10 mouse cellular contexts compared by ENCODE assay signal in the genomic region with DNA sequence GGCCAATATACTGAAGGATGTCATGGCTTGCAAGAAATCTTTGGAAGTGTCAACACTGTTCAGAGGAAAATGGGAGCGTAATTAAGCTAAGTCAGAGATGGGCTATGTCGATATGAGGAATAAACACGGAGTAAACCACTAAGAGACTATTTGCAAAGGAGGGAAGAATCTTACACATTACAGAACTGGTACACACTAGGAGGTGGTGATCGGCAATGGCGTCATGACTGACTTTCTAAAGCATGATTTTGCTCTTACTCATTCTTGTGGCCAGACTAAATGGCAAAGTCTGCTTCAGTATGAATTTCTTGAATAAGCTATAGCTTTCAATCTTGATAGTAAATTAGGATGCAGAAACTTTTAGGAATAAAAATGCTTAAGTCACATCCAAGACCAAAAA. TPM values are rescaled to one million over a fixed set of nuclear protein-coding genes. Genes with fewer than 3 reads are reported as not detected.
A peak's percentile ranks its signal among the peaks of the same experiment; 100 is the strongest.
DNase-seq lines count a peak whose midpoint lies in the region; ATAC-seq lines count a peak whose summit lies in the region.
"Had no signal": no experiment of that assay in that cellular context is flagged by ENCODE, and none has a peak within 500 bp of the region (broad histone marks: within the 10 kb centered on the region; RNA-seq: fewer than 3 reads in every experiment).

No protein-coding gene starts in this region.

- H3K4me2 ChIP-seq in lung, embryonic 16.5 days (ENCODE audit: low read depth, low read length), result peak overlapping the region; percentile 35
- peak overlapping the region; percentile 55 for H3K4me2 ChIP-seq in stomach, embryonic 15.5 days

- H3K27me3 ChIP-seq in erythroblast, embryonic 14.5 days (ENCODE audit: control insufficient read depth), result no peaks in the 10 kb centered on the region
- no peaks in the 10 kb centered on the region for H3K27me3 ChIP-seq in lung, embryonic 16.5 days (ENCODE audit: control insufficient read depth, insufficient read depth, low read depth, low read length)
- no peaks in the 10 kb centered on the region for H3K27me3 ChIP-seq in limb, embryonic 10.5 days (ENCODE audit: low read depth, poor library complexity, severe bottlenecking)
- H3K27me3 ChIP-seq in stomach, embryonic 15.5 days (replicated peaks), result no peaks in the 10 kb centered on the region

- WGBS in lung, embryonic 16.5 days, result 64% methylated on average over 5 of the region's 5 CpGs
- 82% methylated on average over 5 of the region's 5 CpGs for WGBS in limb, embryonic 10.5 days
- WGBS in stomach, embryonic 15.5 days, result 73% methylated on average over 5 of the region's 5 CpGs

- H3K27ac ChIP-seq in lung, embryonic 16.5 days (ENCODE audit: low read length), result no peak overlapping the region
- H3K27ac ChIP-seq in limb, embryonic 10.5 days, result no peak overlapping the region; the same call in 1 of the 2 replicates
- H3K27ac ChIP-seq in stomach, embryonic 15.5 days, result no peak overlapping the region

- H3K36me3 ChIP-seq in erythroblast, embryonic 14.5 days (ENCODE audit: control insufficient read depth), result peaks cover 7% of the 10 kb centered on the region
- H3K36me3 ChIP-seq in lung, embryonic 16.5 days (ENCODE audit: control insufficient read depth, insufficient read depth, low read length), result no peaks in the 10 kb centered on the region; the same call in 1 of the 2 replicates
- peaks cover 13% of the 10 kb centered on the region for H3K36me3 ChIP-seq in limb, embryonic 10.5 days
- no peaks in the 10 kb centered on the region for H3K36me3 ChIP-seq in stomach, embryonic 15.5 days

- H3K4me3 ChIP-seq in erythroblast, embryonic 14.5 days (replicated peaks), result peak overlapping the region; percentile 73
- no peak overlapping the region for H3K4me3 ChIP-seq in lung, embryonic 16.5 days (ENCODE audit: low read length)
- peak overlapping the region; percentile 91 for H3K4me3 ChIP-seq in limb, embryonic 10.5 days
- H3K4me3 ChIP-seq in stomach, embryonic 15.5 days (replicated peaks), result no peak overlapping the region

- DNase-seq in lung, postnatal 4 days, result no peak
- DNase-seq in limb, embryonic 10.5 days (ENCODE audit: low spot score), result no peak
- DNase-seq in thymus, postnatal 4 days, result no peak
- no peak for DNase-seq in right cerebral cortex, postnatal 36 days (ENCODE audit: low spot score in 2 of 2)
- DNase-seq: gastrocnemius, postnatal 25 days; lung, postnatal 10 days had no signal

- no peaks in the 10 kb centered on the region for H3K9me3 ChIP-seq in erythroblast, embryonic 14.5 days (ENCODE audit: control insufficient read depth, low read length)
- no peaks in the 10 kb centered on the region for H3K9me3 ChIP-seq in lung, embryonic 16.5 days (ENCODE audit: control insufficient read depth, low read length)
- no peaks in the 10 kb centered on the region for H3K9me3 ChIP-seq in limb, embryonic 10.5 days (replicated peaks)
- no peaks in the 10 kb centered on the region for H3K9me3 ChIP-seq in stomach, embryonic 15.5 days

- no peak for ATAC-seq in erythroblast, adult 5-6 weeks (replicated peaks; ENCODE audit: low FRiP score, poor library complexity, severe bottlenecking)
- ATAC-seq in lung, embryonic 16.5 days (ENCODE audit: low read depth), result no peak
- ATAC-seq in stomach, embryonic 15.5 days (ENCODE audit: insufficient read depth, low FRiP score, low read depth), result no peak

- H3K4me1 ChIP-seq in erythroblast, embryonic 14.5 days (ENCODE audit: control insufficient read depth), result peaks cover 22% of the 10 kb centered on the region
- peaks cover 7% of the 10 kb centered on the region for H3K4me1 ChIP-seq in lung, embryonic 16.5 days (replicated peaks; ENCODE audit: control insufficient read depth, insufficient read depth, low read length)
- H3K4me1 ChIP-seq in limb, embryonic 10.5 days, result peaks cover 14% of the 10 kb centered on the region
- H3K4me1 ChIP-seq in stomach, embryonic 15.5 days, result peaks cover 3% of the 10 kb centered on the region; the same call in 1 of the 2 replicates

- H3K9ac ChIP-seq in lung, embryonic 16.5 days (ENCODE audit: low read length), result no peak overlapping the region
- no peak overlapping the region for H3K9ac ChIP-seq in stomach, embryonic 15.5 days

RNA-seq across cellular contexts. Expression of a gene that starts 1.0 kb away (rescaled TPM):
- 0.29 TPM in 1 of 2 replicates, not detected in the other for polyA plus RNA-seq in erythroblast, embryonic 14.5 days (2012)
- 4.4 and 6.0 TPM in 2 replicates for total RNA-seq in erythroblast, adult 5-6 weeks (2015; ENCODE audit: low replicate concordance)
- total RNA-seq in erythroblast, adult 5-6 weeks (2017; ENCODE audit: low replicate concordance), result 0.60 TPM in 1 of 2 replicates, not detected in the other
- polyA plus RNA-seq in lung, embryonic 16.5 days (2015; fragmentation: Nextera tagmentation; extraction: Ambion mirVana), result 9.6 and 10.9 TPM in 2 replicates
- 11.8 and 12.0 TPM in 2 replicates for polyA plus RNA-seq in limb, embryonic 10.5 days (2016; fragmentation: Nextera tagmentation; extraction: Ambion mirVana)
- polyA plus RNA-seq in stomach, embryonic 15.5 days (2015; fragmentation: Nextera tagmentation; extraction: Ambion mirVana), result 10.0 and 12.1 TPM in 2 replicates

RNA-seq across cellular contexts. Expression of a gene that starts 1.1 kb away (rescaled TPM):
- polyA plus RNA-seq in erythroblast, embryonic 14.5 days (2012), result 0.03 and 0.07 TPM in 2 replicates
- total RNA-seq in erythroblast, adult 5-6 weeks (2015; ENCODE audit: low replicate concordance), result 6.1 and 17.8 TPM in 2 replicates
- total RNA-seq in erythroblast, adult 5-6 weeks (2017; ENCODE audit: low replicate concordance), result 17.7 and 19.9 TPM in 2 replicates
- 27.6 and 27.8 TPM in 2 replicates for polyA plus RNA-seq in lung, embryonic 16.5 days (2015; fragmentation: Nextera tagmentation; extraction: Ambion mirVana)
- polyA plus RNA-seq in limb, embryonic 10.5 days (2016; fragmentation: Nextera tagmentation; extraction: Ambion mirVana), result 22.7 and 29.7 TPM in 2 replicates
- 29.7 and 30.2 TPM in 2 replicates for polyA plus RNA-seq in stomach, embryonic 15.5 days (2015; fragmentation: Nextera tagmentation; extraction: Ambion mirVana)

RNA-seq across cellular contexts. Expression of a gene that starts 19.2 kb away (rescaled TPM):
- polyA plus RNA-seq in erythroblast, embryonic 14.5 days (2012), result 0.14 and 0.32 TPM in 2 replicates
- total RNA-seq in erythroblast, adult 5-6 weeks (2015; ENCODE audit: low replicate concordance), result 13.2 and 25.0 TPM in 2 replicates
- total RNA-seq in erythroblast, adult 5-6 weeks (2017; ENCODE audit: low replicate concordance), result 5.7 and 6.7 TPM in 2 replicates
- 28.1 and 31.2 TPM in 2 replicates for polyA plus RNA-seq in lung, embryonic 16.5 days (2015; fragmentation: Nextera tagmentation; extraction: Ambion mirVana)
- polyA plus RNA-seq in limb, embryonic 10.5 days (2016; fragmentation: Nextera tagmentation; extraction: Ambion mirVana), result 32.8 and 33.0 TPM in 2 replicates
- polyA plus RNA-seq in stomach, embryonic 15.5 days (2015; fragmentation: Nextera tagmentation; extraction: Ambion mirVana), result 32.4 and 36.6 TPM in 2 replicates

Comparison
In these comparisons a context has a peak if more than half of its experiments do, and no peak if none do; other contexts are left out.
1. H3K4me3 ChIP-seq: peak in erythroblast, embryonic 14.5 days (single experiment) and limb, embryonic 10.5 days (single experiment); none in lung, embryonic 16.5 days (single experiment) and stomach, embryonic 15.5 days (single experiment).
2. RNA of a gene that starts 1.1 kb away (polyA plus RNA-seq): 29.7 to 30.2 TPM in stomach, embryonic 15.5 days, 22.7 to 29.7 TPM in limb, embryonic 10.5 days and 27.6 to 27.8 TPM in lung, embryonic 16.5 days; 0.03 to 0.07 TPM in erythroblast, embryonic 14.5 days; every median in the first group is over 10 times any median in the second.
3. RNA of a gene that starts 19.2 kb away (polyA plus RNA-seq): 32.8 to 33.0 TPM in limb, embryonic 10.5 days, 32.4 to 36.6 TPM in stomach, embryonic 15.5 days and 28.1 to 31.2 TPM in lung, embryonic 16.5 days; 0.14 to 0.32 TPM in erythroblast, embryonic 14.5 days; every median in the first group is over 10 times any median in the second.